Mouse (Mus musculus): ENCODE measurements around the gene F2rl2. TPM values are rescaled to one million over a fixed set of nuclear protein-coding genes. Genes with fewer than 3 reads are reported as not detected.

F2rl2 gene
- total and polyA plus RNA-seq, 2 experiments from 2014 or later: 0.26 to 0.54 TPM

DNA sequence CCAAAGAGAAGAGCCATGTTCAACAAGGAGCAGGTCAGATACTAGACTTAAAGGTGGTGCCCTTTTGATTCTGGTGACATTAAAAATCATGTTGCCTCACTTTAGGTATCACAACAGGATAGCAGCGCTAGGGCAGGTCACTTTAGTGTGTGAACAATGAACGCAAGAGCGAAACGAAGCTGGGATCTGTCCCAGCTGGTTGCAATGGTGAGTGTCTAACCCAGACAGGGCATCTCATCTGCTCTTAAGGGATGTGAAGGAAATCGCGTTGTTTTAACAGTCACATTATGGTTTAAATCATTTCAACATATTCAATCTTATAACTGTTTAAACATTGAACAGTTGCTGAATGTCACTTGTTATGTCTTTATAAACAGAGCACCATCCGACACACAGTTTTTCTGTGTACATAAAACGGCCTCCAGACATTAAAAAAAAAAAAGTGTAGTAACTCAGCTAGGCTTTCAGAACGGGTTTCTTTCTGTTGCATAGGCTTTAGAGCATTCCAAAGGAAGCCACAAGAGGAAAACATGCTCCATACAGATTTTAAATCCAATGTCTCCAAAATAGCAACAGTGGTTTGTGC, 46.3 kb downstream of the F2rl2 start:
- Histone ChIP-seq H3K9me3 (ENCODE audit: low read length) (no peaks in the 10 kb centered on the region), H3K4me3 (ENCODE audit: low read length) (no peak overlapping the region), H3K4me1 (ENCODE audit: insufficient read depth, low read length) (no peaks in the 10 kb centered on the region), H3K4me2 (ENCODE audit: low read depth, low read length) (no peak overlapping the region), H3K27me3 (ENCODE audit: insufficient read depth, low read length) (no peaks in the 10 kb centered on the region), H3K27ac (no peak overlapping the region), H3K9ac (replicated peaks; ENCODE audit: low read length) (no peak overlapping the region), H3K36me3 (ENCODE audit: insufficient read depth, low read length) (no peaks in the 10 kb centered on the region)
- WGBS: 90% methylated on average over 9 of the region's 9 CpGs
- DNase-seq (ENCODE audit: low spot score) (no peak), ATAC-seq (no peak)
- TF ChIP-seq CTCF (IDR thresholded peaks at IDR 0.05; ENCODE audit: low read depth): no peak

DNA sequence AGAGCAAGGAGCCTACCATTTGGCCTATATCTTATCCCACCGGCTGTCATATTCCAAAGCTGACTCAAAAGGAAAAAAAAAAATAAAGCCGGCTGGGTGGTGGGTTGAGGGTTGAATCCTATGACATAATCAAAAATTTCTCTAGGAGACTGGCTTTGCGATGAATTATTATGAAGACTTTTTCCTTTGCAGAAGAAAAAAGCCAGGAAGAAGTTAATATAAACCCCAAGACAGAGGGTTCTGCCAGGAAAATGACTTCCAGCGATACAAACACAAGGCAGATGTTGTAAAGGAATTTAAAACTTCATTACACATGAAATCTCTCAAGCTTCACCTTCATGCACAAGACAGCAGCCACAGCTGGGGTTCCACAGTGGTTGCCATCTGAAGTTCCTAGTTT, 48.8 kb downstream of the F2rl2 start:
- Histone ChIP-seq H3K27ac (no peak overlapping the region), H3K4me3 (ENCODE audit: low read length) (no peak overlapping the region), H3K4me1 (ENCODE audit: insufficient read depth, low read length) (no peaks in the 10 kb centered on the region), H3K4me2 (ENCODE audit: low read depth, low read length) (no peak overlapping the region), H3K27me3 (ENCODE audit: insufficient read depth, low read length) (no peaks in the 10 kb centered on the region), H3K9ac (replicated peaks; ENCODE audit: low read length) (no peak overlapping the region), H3K9me3 (ENCODE audit: low read length) (no peaks in the 10 kb centered on the region), H3K36me3 (ENCODE audit: insufficient read depth, low read length) (no peaks in the 10 kb centered on the region)
- ATAC-seq (no peak), DNase-seq (ENCODE audit: low spot score) (no peak)
- TF ChIP-seq CTCF (IDR thresholded peaks at IDR 0.05; ENCODE audit: low read depth): no peak
- WGBS: 83% methylated on average over 4 of the region's 4 CpGs

DNA sequence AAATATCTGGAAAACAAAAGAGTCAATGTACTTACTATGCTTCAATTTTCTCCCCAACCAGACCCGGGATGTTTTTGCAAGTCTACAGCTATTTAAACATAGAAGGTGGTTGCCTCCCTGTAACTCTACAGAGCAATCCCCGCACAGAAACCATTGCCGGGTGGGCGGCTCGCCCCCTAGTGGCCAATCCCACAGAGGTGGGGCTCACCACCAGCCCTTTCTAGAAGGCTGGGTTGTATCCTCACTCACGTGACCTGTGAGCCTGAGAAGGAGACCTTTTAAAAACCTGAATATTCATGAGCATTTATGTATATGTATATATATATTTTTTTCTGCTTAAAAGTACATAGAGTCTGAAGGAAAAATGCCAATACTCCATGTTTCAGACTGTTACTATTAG, 49.9 kb downstream of the F2rl2 start:
- ATAC-seq (peak; percentile 85), DNase-seq (ENCODE audit: low spot score) (peak; percentile 67)
- Histone ChIP-seq H3K4me3 (ENCODE audit: low read length) (no peak overlapping the region), H3K9me3 (ENCODE audit: low read length) (no peaks in the 10 kb centered on the region), H3K27ac (no peak overlapping the region), H3K27me3 (ENCODE audit: insufficient read depth, low read length) (no peaks in the 10 kb centered on the region), H3K9ac (replicated peaks; ENCODE audit: low read length) (no peak overlapping the region), H3K4me1 (ENCODE audit: insufficient read depth, low read length) (no peaks in the 10 kb centered on the region), H3K4me2 (ENCODE audit: low read depth, low read length) (no peak overlapping the region), H3K36me3 (ENCODE audit: insufficient read depth, low read length) (no peaks in the 10 kb centered on the region)
- 14% methylated on average over 6 of the region's 6 CpGs for WGBS
- TF ChIP-seq CTCF (IDR thresholded peaks at IDR 0.05; ENCODE audit: low read depth): peak; percentile 80

GRCm38 (mm10) chr13:95747101-95747500, 50.4 kb downstream of the F2rl2 start:
- H3K4me3 ChIP-seq (ENCODE audit: low read length): no peak overlapping the region
- 74% methylated on average over 7 of the region's 7 CpGs for WGBS
- H3K36me3 ChIP-seq (ENCODE audit: insufficient read depth, low read length): no peaks in the 10 kb centered on the region
- TF ChIP-seq CTCF (IDR thresholded peaks at IDR 0.05; ENCODE audit: low read depth): no peak
- H3K27me3 ChIP-seq (ENCODE audit: insufficient read depth, low read length): no peaks in the 10 kb centered on the region
- H3K4me1 ChIP-seq (ENCODE audit: insufficient read depth, low read length): no peaks in the 10 kb centered on the region
- ATAC-seq: no peak
- DNase-seq (ENCODE audit: low spot score): no peak
- H3K27ac ChIP-seq: no peak overlapping the region
- H3K9me3 ChIP-seq (ENCODE audit: low read length): no peaks in the 10 kb centered on the region
- no peak overlapping the region for H3K9ac ChIP-seq (replicated peaks; ENCODE audit: low read length)
- H3K4me2 ChIP-seq (ENCODE audit: low read depth, low read length): no peak overlapping the region

DNA sequence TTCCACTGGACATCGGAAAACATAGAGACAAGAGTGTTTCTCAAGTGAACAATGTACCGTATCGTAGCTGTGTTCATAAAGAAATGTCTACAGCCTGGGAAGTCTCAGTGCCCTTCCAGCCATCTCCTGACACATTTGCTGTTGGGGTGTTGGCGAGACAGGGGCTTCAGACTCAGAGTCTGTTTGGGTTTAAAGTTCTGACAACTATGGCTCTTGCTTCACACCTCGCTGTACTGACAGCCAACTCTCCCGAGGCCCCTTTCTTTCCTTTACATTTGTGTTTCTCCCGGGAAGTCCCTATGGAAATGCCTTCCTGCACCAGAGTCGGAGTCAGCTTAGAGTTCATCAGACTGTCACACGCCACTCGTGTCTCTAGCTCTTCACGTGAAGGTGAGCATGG, 50.9 kb downstream of the F2rl2 start:
- 81% methylated on average over 11 of the region's 11 CpGs for WGBS
- H3K4me2 ChIP-seq (ENCODE audit: low read depth, low read length): no peak overlapping the region
- H3K4me3 ChIP-seq (ENCODE audit: low read length): no peak overlapping the region
- no peak overlapping the region for H3K27ac ChIP-seq
- no peaks in the 10 kb centered on the region for H3K4me1 ChIP-seq (ENCODE audit: insufficient read depth, low read length)
- DNase-seq (ENCODE audit: low spot score) (no peak), ATAC-seq (no peak)
- no peaks in the 10 kb centered on the region for H3K36me3 ChIP-seq (ENCODE audit: insufficient read depth, low read length)
- H3K9ac ChIP-seq (replicated peaks; ENCODE audit: low read length): no peak overlapping the region
- TF ChIP-seq CTCF (IDR thresholded peaks at IDR 0.05; ENCODE audit: low read depth): no peak
- no peaks in the 10 kb centered on the region for H3K27me3 ChIP-seq (ENCODE audit: insufficient read depth, low read length)
- no peaks in the 10 kb centered on the region for H3K9me3 ChIP-seq (ENCODE audit: low read length)

Other genes with a start within 250 kb of the F2rl2 start
- not detected in 2 replicates for gene S100z, start 218.1 kb upstream of the F2rl2 start, total RNA-seq (2014; rRNA removed)
- not detected in 2 replicates for gene S100z, start 218.1 kb upstream of the F2rl2 start, polyA plus RNA-seq (2015; fragmentation: Nextera tagmentation; extraction: Ambion mirVana)
- 0.37 TPM in 1 of 2 replicates, not detected in the other for gene F2rl1, start 171.6 kb upstream of the F2rl2 start, total RNA-seq (2014; rRNA removed)
- 0.10 TPM in 1 of 2 replicates, not detected in the other for gene F2rl1, start 171.6 kb upstream of the F2rl2 start, polyA plus RNA-seq (2015; fragmentation: Nextera tagmentation; extraction: Ambion mirVana)
- 49.7 and 53.0 TPM in 2 replicates for gene F2r, start 78.4 kb upstream of the F2rl2 start, total RNA-seq (2014; rRNA removed)
- 34.6 and 36.9 TPM in 2 replicates for gene F2r, start 78.4 kb upstream of the F2rl2 start, polyA plus RNA-seq (2015; fragmentation: Nextera tagmentation; extraction: Ambion mirVana)
- gene Iqgap2, start 195.1 kb downstream of the F2rl2 start, total RNA-seq (2014; rRNA removed): 2.9 and 5.0 TPM in 2 replicates
- 3.1 and 3.2 TPM in 2 replicates for gene Iqgap2, start 195.1 kb downstream of the F2rl2 start, polyA plus RNA-seq (2015; fragmentation: Nextera tagmentation; extraction: Ambion mirVana)

All from hindbrain, postnatal 0 days (tissue).